Mouse (Mus musculus) G1E-ER4 (cell line): ENCODE results near the gene Lhfpl4. TPM values are rescaled to one million over a fixed set of nuclear protein-coding genes. Genes with fewer than 3 reads are reported as not detected.

Experiments used
- GATA1 ChIP-seq: IDR thresholded peaks from one replicate; pipeline ENCODE4 v1.8.0; 2012; ENCODE audit warnings: low read length, inconsistent platforms
- polyA plus RNA-seq: library from polyadenylated mRNA; stranded (reverse); fragments of >175 nt; gene quantifications from 2 replicates; pipeline ENCODE4 v1.2.3, GENCODE M21; 2012

Lhfpl4 gene
- polyA plus RNA-seq: not detected in 2 replicates

- no peak for TF ChIP-seq GATA1
Measured at GRCm38 (mm10) chr6:113194841-113195595, at the start of gene Lhfpl4. TSS of gene Lhfpl4 (minus strand) at chr6:113195384.

GRCm38 (mm10) chr6:113242753-113243152 lies 47.6 kb upstream of the Lhfpl4 start:
- no peak for TF ChIP-seq GATA1

- TF ChIP-seq GATA1: no peak
Measured at GRCm38 (mm10) chr6:113238442-113238841, 43.3 kb upstream of the Lhfpl4 start.

GRCm38 (mm10) chr6:113237542-113238270 lies 42.5 kb upstream of the Lhfpl4 start, which contains the start of gene Mtmr14:
TSS of gene Mtmr14 (plus strand) at chr6:113237843.
- no peak for TF ChIP-seq GATA1

- TF ChIP-seq GATA1: no peak
Measured at GRCm38 (mm10) chr6:113235141-113235540, 40.0 kb upstream of the Lhfpl4 start.

GRCm38 (mm10) chr6:113226705-113227104 lies 31.5 kb upstream of the Lhfpl4 start:
- no peak for TF ChIP-seq GATA1

GRCm38 (mm10) chr6:113225798-113226197 lies 30.6 kb upstream of the Lhfpl4 start:
- no peak for TF ChIP-seq GATA1

GRCm38 (mm10) chr6:113216280-113216679 lies 21.1 kb upstream of the Lhfpl4 start:
- no peak for TF ChIP-seq GATA1

GRCm38 (mm10) chr6:113195596-113195992 lies 410 bp upstream of the Lhfpl4 start:
- TF ChIP-seq GATA1: no peak

- no peak for TF ChIP-seq GATA1
Measured at GRCm38 (mm10) chr6:113194517-113194840, 705 bp downstream of the Lhfpl4 start.

- TF ChIP-seq GATA1: no peak
Measured at GRCm38 (mm10) chr6:113193765-113194460, 1.3 kb downstream of the Lhfpl4 start.

GRCm38 (mm10) chr6:113184866-113185525 lies 10.2 kb downstream of the Lhfpl4 start:
- TF ChIP-seq GATA1: no peak

- no peak for TF ChIP-seq GATA1
Measured at GRCm38 (mm10) chr6:113184163-113184562, 11.0 kb downstream of the Lhfpl4 start.

- TF ChIP-seq GATA1: no peak
Measured at GRCm38 (mm10) chr6:113179195-113179733, 15.9 kb downstream of the Lhfpl4 start.
